Mouse (Mus musculus): ENCODE results near the gene Sfxn5. TPM values are rescaled to one million over a fixed set of nuclear protein-coding genes. Genes with fewer than 3 reads are reported as not detected.

Sfxn5 gene
- polyA plus RNA-seq, 1 experiment = 3.5 TPM

DNA sequence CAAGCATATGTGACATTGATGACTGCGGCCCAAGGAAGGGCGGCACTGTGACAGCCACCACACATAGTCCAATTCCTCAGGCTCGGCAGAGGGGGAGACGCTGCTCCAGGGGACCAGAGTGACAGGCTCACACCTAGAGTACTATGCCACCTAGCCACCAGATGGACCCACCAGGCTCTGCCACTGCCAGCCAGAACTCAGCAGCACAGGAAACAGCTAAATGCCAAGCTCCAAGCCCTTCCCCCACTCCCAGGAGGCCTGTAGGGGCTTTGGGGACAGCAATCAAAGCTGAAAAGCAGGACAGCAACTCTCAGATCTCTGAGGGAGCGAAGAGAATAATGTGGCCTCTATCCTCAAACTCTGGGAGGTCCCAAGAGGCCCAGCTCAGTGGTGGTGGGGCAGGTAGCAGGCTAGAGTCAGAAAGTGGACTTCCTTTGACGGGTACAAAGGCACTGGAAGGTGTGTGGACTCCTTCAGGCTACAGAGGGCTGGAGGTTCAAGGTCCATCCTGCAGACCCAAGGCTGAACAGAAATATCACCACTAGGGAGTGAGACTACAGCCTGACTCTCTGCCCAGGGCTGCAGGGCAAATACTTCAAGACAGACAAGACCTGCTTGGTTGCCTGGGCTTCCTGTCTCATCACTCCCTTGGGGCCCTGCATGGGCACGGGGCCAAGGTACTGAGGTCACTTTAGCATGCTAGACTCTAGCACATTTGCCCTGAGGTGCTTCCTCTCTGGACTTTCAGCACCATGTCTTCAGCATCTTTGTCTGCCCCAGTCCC, 37.6 kb downstream of the Sfxn5 start:
- peak; percentile 79 to 96 for DNase-seq (ENCODE audit: low read depth in 1 of 2, low spot score in 2 of 2)
- Histone ChIP-seq H3K27me3 (ENCODE audit: control insufficient read depth, insufficient read depth, low read length) (no peaks in the 10 kb centered on the region), H3K36me3 (ENCODE audit: control insufficient read depth, insufficient read depth, low read length) (no peaks in the 10 kb centered on the region), H3K4me3 (ENCODE audit: extremely low read depth, insufficient read depth, insufficient read length) (no peak overlapping the region), H3K27ac (ENCODE audit: insufficient read depth, low read length) (peak overlapping the region; percentile 83), H3K4me1 (ENCODE audit: control insufficient read depth, insufficient read depth, insufficient read length) (peaks cover 26% of the 10 kb centered on the region; the same call in 1 of the 2 replicates)
- WGBS = 39% methylated on average over 7 of the region's 7 CpGs
- no peak; the same call in 1 of the 2 replicates for TF ChIP-seq POLR2A (IDR thresholded peaks at IDR 0.05; ENCODE audit: low read depth, low read length)
- no peak for TF ChIP-seq CTCF (IDR thresholded peaks at IDR 0.05; ENCODE audit: extremely low read depth, insufficient read depth, insufficient read length, insufficient replicate concordance)

DNA sequence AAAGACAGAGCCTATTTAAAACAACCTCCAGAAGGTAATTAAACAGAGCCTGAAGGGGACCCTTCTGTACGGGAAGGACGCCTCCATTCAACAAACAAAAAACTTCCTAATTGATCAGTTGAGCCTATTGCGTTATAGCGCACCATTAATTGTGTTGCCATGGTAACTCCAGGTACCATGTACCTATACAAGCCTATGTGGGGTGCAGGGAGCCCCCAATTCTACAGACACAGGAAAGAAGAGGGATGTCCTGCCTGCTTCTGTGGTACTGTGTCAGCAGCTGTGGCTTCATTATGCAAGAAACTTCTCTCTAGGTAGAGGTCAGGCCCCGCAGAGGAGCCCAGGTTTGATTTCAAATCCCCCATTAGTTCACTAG, 39.2 kb downstream of the Sfxn5 start:
- H3K27me3 ChIP-seq (ENCODE audit: control insufficient read depth, insufficient read depth, low read length) = no peaks in the 10 kb centered on the region
- TF ChIP-seq POLR2A (IDR thresholded peaks at IDR 0.05; ENCODE audit: low read depth, low read length) (no peak), CTCF (IDR thresholded peaks at IDR 0.05; ENCODE audit: extremely low read depth, insufficient read depth, insufficient read length, insufficient replicate concordance) (no peak)
- H3K4me1 ChIP-seq (ENCODE audit: control insufficient read depth, insufficient read depth, insufficient read length) = peaks cover 26% of the 10 kb centered on the region; the same call in 1 of the 2 replicates
- no peak overlapping the region for H3K4me3 ChIP-seq (ENCODE audit: extremely low read depth, insufficient read depth, insufficient read length)
- no peaks in the 10 kb centered on the region for H3K36me3 ChIP-seq (ENCODE audit: control insufficient read depth, insufficient read depth, low read length)
- H3K27ac ChIP-seq (ENCODE audit: insufficient read depth, low read length) = no peak overlapping the region
- DNase-seq (ENCODE audit: low read depth in 1 of 2, low spot score in 2 of 2) = no peak
- 79% methylated on average over 5 of the region's 5 CpGs for WGBS

DNA sequence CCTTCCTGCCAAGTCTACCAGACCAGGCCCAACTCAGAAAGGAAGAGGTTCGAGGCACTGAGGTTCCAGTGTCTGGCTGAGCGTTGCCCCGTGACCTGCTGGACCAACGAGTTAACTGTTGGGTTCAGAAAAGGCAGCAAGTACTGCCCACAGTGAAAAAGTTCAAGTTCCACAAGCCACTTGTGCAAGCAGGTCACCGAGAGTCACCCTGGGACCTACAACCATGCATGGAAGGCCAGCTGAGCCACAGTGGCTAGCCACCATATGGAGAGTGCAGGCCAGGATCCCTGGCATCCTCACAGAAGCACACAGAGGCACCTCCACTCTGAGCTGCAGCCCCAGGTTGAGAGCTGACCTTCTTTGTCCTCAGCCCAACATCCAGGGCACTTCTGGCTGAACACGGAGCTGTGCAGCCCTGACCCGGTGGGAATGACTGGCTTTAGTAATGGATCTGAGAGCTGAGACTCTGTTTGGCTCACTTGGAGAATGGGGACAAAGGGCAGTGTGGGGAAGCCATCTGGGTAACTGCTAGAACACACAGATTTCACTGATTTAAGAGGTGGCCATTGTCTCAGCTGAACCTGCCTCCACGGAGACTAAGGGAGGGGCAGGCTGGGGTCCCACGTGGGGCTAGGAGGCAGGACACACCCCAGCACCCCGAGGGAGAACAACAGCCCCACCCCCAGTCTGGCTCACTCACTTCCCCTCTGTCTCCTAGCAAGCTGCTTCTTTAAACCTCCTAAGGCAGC, 39.8 kb downstream of the Sfxn5 start:
- 46% methylated on average over 10 of the region's 10 CpGs for WGBS
- peak overlapping the region; percentile 24 for H3K27ac ChIP-seq (ENCODE audit: insufficient read depth, low read length)

DNA sequence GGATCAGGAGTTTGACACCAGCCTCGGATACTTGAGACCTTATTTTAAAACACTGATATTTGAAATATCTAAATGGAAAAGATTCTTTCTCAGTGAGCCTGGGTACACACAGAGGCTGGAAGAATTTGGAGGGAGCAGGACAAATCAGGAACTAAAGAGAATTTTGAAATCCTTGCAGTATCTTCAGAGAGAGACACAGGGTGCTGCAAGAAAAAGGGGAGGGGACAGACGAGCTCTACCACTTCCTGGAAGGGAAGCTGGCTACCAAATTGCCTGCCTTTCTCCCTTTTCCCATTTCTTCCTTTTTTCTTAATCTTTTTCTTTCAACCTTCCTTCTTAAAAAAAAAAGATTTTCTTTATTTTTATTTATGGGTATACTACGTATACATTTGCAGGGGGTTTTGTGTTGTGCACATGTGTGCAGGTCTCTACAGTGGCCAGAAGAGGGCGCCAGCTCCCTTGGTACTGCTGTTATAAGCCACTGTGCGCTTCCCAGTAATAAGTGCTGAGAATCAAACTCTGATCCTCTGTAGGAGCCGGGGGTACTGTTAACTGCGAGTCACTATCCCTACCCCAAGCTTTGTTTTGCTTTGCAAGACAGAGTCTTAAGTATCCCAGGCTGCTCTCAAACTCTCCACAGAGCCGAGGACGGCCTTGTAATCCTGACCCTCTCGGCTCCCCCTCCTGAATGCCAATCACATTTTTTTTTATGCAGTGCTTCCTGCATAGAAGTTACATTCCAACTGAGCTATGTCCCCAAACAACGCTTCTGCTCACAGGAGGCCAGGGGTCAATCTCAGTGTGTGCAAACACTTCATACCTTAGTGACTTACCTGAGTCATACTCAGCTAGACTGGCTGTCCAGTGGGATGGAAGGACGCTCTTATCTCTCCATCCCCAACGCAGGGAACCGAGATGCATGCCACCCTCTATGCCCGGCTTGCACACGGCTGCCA, 42.1 kb downstream of the Sfxn5 start:
- H3K27ac ChIP-seq (ENCODE audit: insufficient read depth, low read length) = no peak overlapping the region
- 88% methylated on average over 16 of the region's 16 CpGs for WGBS
- H3K4me3 ChIP-seq (ENCODE audit: extremely low read depth, insufficient read depth, insufficient read length) = no peak overlapping the region
- H3K36me3 ChIP-seq (ENCODE audit: control insufficient read depth, insufficient read depth, low read length) = no peaks in the 10 kb centered on the region
- H3K4me1 ChIP-seq (ENCODE audit: control insufficient read depth, insufficient read depth, insufficient read length) = peaks cover 24% of the 10 kb centered on the region; the same call in 1 of the 2 replicates
- DNase-seq (ENCODE audit: low read depth in 1 of 2, low spot score in 2 of 2) = no peak
- TF ChIP-seq POLR2A (IDR thresholded peaks at IDR 0.05; ENCODE audit: low read depth, low read length) (no peak), CTCF (IDR thresholded peaks at IDR 0.05; ENCODE audit: extremely low read depth, insufficient read depth, insufficient read length, insufficient replicate concordance) (peak; percentile 2; the same call in 1 of the 2 replicates)
- H3K27me3 ChIP-seq (ENCODE audit: control insufficient read depth, insufficient read depth, low read length) = no peaks in the 10 kb centered on the region

More for the DNA sequence above, 39.8 kb downstream of the Sfxn5 start:
- DNase-seq (ENCODE audit: low read depth in 1 of 2, low spot score in 2 of 2) = peak; percentile 47 to 79
- no peak for TF ChIP-seq POLR2A (IDR thresholded peaks at IDR 0.05; ENCODE audit: low read depth, low read length)
- no peak overlapping the region for H3K4me3 ChIP-seq (ENCODE audit: extremely low read depth, insufficient read depth, insufficient read length)
- H3K36me3 ChIP-seq (ENCODE audit: control insufficient read depth, insufficient read depth, low read length) = no peaks in the 10 kb centered on the region
- no peaks in the 10 kb centered on the region for H3K27me3 ChIP-seq (ENCODE audit: control insufficient read depth, insufficient read depth, low read length)
- peaks cover 26% of the 10 kb centered on the region; the same call in 1 of the 2 replicates for H3K4me1 ChIP-seq (ENCODE audit: control insufficient read depth, insufficient read depth, insufficient read length)

- no peaks in the 10 kb centered on the region for H3K27me3 ChIP-seq (ENCODE audit: control insufficient read depth, insufficient read depth, low read length)
- no peak overlapping the region for H3K4me3 ChIP-seq (ENCODE audit: extremely low read depth, insufficient read depth, insufficient read length)
- 75% methylated on average over 4 of the region's 4 CpGs for WGBS
- TF ChIP-seq CTCF (IDR thresholded peaks at IDR 0.05; ENCODE audit: extremely low read depth, insufficient read depth, insufficient read length, insufficient replicate concordance) (no peak), POLR2A (IDR thresholded peaks at IDR 0.05; ENCODE audit: low read depth, low read length) (no peak)
- H3K4me1 ChIP-seq (ENCODE audit: control insufficient read depth, insufficient read depth, insufficient read length) = peaks cover 6% of the 10 kb centered on the region; the same call in 1 of the 2 replicates
- no peaks in the 10 kb centered on the region for H3K36me3 ChIP-seq (ENCODE audit: control insufficient read depth, insufficient read depth, low read length)
- no peak overlapping the region for H3K27ac ChIP-seq (ENCODE audit: insufficient read depth, low read length)
- DNase-seq (ENCODE audit: low read depth in 1 of 2, low spot score in 2 of 2) = no peak
Measured at GRCm38 (mm10) chr6:85288193-85288857, 44.9 kb downstream of the Sfxn5 start.

All from spleen, adult 2 months (tissue).